Mouse (Mus musculus) C2C12 (cell line): ENCODE results near the gene Sv2b.

Experiments
- CEBPB ChIP-seq: IDR thresholded peaks from one replicate; pipeline ENCODE4 v1.6.1; 2011; ENCODE audit warnings: low read depth, mild to moderate bottlenecking, control low read depth, moderate library complexity
- CTCF ChIP-seq: IDR thresholded peaks from one replicate; pipeline ENCODE4 v1.5.1; 2011; ENCODE audit not compliant: control insufficient read depth, insufficient read depth, insufficient read length
- MAX ChIP-seq: IDR thresholded peaks from one replicate; pipeline ENCODE4 v1.6.1; 2011; ENCODE audit warnings: mild to moderate bottlenecking, control low read depth
- MYOG ChIP-seq: IDR thresholded peaks from one replicate; pipeline ENCODE4 v1.6.1; 2011; ENCODE audit not compliant: control insufficient read depth, insufficient read length; ENCODE audit errors: extremely low read depth
- USF1 ChIP-seq: IDR thresholded peaks from one replicate; pipeline ENCODE4 v1.6.1; 2011; ENCODE audit warnings: low read depth, mild to moderate bottlenecking, control low read depth, moderate library complexity

DNA sequence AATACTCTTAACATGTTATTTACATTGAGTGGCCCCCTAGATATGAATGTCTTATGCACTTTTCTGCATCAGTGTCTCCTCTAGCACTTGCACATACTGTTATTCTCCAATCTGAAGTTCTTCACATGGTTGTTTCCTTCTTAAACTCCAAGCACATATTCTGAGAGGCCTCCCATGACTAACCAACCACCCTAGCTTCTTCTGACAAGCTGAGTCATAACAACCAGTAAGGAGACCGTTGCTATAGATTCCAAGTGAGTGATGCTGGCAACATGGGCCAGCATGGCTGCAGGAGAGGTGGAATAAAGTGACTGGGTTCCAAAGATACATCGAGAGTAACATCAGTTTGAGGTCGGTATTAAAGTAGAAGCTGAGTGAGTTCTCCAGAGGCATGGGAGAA lies 134.0 kb downstream of the Sv2b start:
- TF ChIP-seq CTCF (no peak), USF1 (no peak), MYOG (no peak), MAX (no peak), CEBPB (no peak)
